Mouse (Mus musculus): ENCODE measurements around the gene Egfl8. TPM values are rescaled to one million over a fixed set of nuclear protein-coding genes. Genes with fewer than 3 reads are reported as not detected.

The Egfl8 gene
- total RNA-seq, 2 experiments from 2014 or later = not detected

- no peak for ATAC-seq (replicated peaks; ENCODE audit: low FRiP score, poor library complexity, severe bottlenecking)
Measured at GRCm38 (mm10) chr17:34649106-34649864, 33.5 kb upstream of the Egfl8 start.

- ATAC-seq (replicated peaks; ENCODE audit: low FRiP score, poor library complexity, severe bottlenecking) = no peak
Measured at GRCm38 (mm10) chr17:34648141-34648890, 32.5 kb upstream of the Egfl8 start.

GRCm38 (mm10) chr17:34646906-34647787 is 31.4 kb upstream of the Egfl8 start, which contains the start of gene Atf6b:
Gene Atf6b (plus strand): TSS chr17:34647146.
- ATAC-seq (replicated peaks; ENCODE audit: low FRiP score, poor library complexity, severe bottlenecking) = peak; percentile 94

- no peak for ATAC-seq (replicated peaks; ENCODE audit: low FRiP score, poor library complexity, severe bottlenecking)
Measured at GRCm38 (mm10) chr17:34645831-34646511, 30.2 kb upstream of the Egfl8 start.

GRCm38 (mm10) chr17:34645256-34645829 is 29.6 kb upstream of the Egfl8 start:
- no peak for ATAC-seq (replicated peaks; ENCODE audit: low FRiP score, poor library complexity, severe bottlenecking)

GRCm38 (mm10) chr17:34644608-34645007 is 28.8 kb upstream of the Egfl8 start, which contains the start of gene Fkbpl:
Gene Fkbpl (plus strand): TSS chr17:34644764.
- peak; percentile 78 for ATAC-seq (replicated peaks; ENCODE audit: low FRiP score, poor library complexity, severe bottlenecking)

GRCm38 (mm10) chr17:34643944-34644343 is 28.2 kb upstream of the Egfl8 start:
- ATAC-seq (replicated peaks; ENCODE audit: low FRiP score, poor library complexity, severe bottlenecking) = no peak

GRCm38 (mm10) chr17:34643379-34643778 is 27.6 kb upstream of the Egfl8 start:
- ATAC-seq (replicated peaks; ENCODE audit: low FRiP score, poor library complexity, severe bottlenecking) = no peak

GRCm38 (mm10) chr17:34641945-34642344 is 26.2 kb upstream of the Egfl8 start:
- ATAC-seq (replicated peaks; ENCODE audit: low FRiP score, poor library complexity, severe bottlenecking) = no peak

GRCm38 (mm10) chr17:34640778-34641601 is 25.2 kb upstream of the Egfl8 start:
- no peak for ATAC-seq (replicated peaks; ENCODE audit: low FRiP score, poor library complexity, severe bottlenecking)

- ATAC-seq (replicated peaks; ENCODE audit: low FRiP score, poor library complexity, severe bottlenecking) = no peak
Measured at GRCm38 (mm10) chr17:34639461-34640255, 23.9 kb upstream of the Egfl8 start.

- no peak for ATAC-seq (replicated peaks; ENCODE audit: low FRiP score, poor library complexity, severe bottlenecking)
Measured at GRCm38 (mm10) chr17:34637459-34637858, 21.7 kb upstream of the Egfl8 start.

- ATAC-seq (replicated peaks; ENCODE audit: low FRiP score, poor library complexity, severe bottlenecking) = no peak
Measured at GRCm38 (mm10) chr17:34635671-34636070, 19.9 kb upstream of the Egfl8 start.

- 0 out of 2 replicates have a peak, but pooled peaks have one; percentile 44 for ATAC-seq (replicated peaks; ENCODE audit: low FRiP score, poor library complexity, severe bottlenecking)
Measured at GRCm38 (mm10) chr17:34632261-34632691, 16.5 kb upstream of the Egfl8 start.

GRCm38 (mm10) chr17:34631647-34632046 is 15.9 kb upstream of the Egfl8 start:
- ATAC-seq (replicated peaks; ENCODE audit: low FRiP score, poor library complexity, severe bottlenecking) = no peak

GRCm38 (mm10) chr17:34630761-34631301 is 15.1 kb upstream of the Egfl8 start:
- ATAC-seq (replicated peaks; ENCODE audit: low FRiP score, poor library complexity, severe bottlenecking) = no peak
